Mouse (Mus musculus): ENCODE measurements around the gene Zfp975.
"Not testable (repeated sequence)": the region's sequence is repeated elsewhere in the genome, so short reads cannot be mapped to it uniquely, and the experiment has no call there.

Zfp975 gene

GRCm38 (mm10) chr7:42692362-42693158 lies at the start of gene Zfp975:
Zfp975 (minus strand) TSS chr7:42692742.
- DNase-seq (ENCODE audit: low spot score) = peak; percentile 67

GRCm38 (mm10) chr7:42738536-42739210 lies 46.1 kb upstream of the Zfp975 start:
- DNase-seq (ENCODE audit: low spot score) = no peak

- DNase-seq (ENCODE audit: low spot score) = not testable (repeated sequence)
Measured at GRCm38 (mm10) chr7:42726917-42727316, 34.4 kb upstream of the Zfp975 start, which contains the start of gene Gm17067. Gm17067 (minus strand) TSS chr7:42727017.

GRCm38 (mm10) chr7:42693251-42693650 lies 709 bp upstream of the Zfp975 start:
- peak; percentile 7 for DNase-seq (ENCODE audit: low spot score)

- not testable (repeated sequence) for DNase-seq (ENCODE audit: low spot score)
Measured at GRCm38 (mm10) chr7:42680081-42680480, 12.5 kb downstream of the Zfp975 start.

GRCm38 (mm10) chr7:42679646-42680045 lies 12.9 kb downstream of the Zfp975 start:
- DNase-seq (ENCODE audit: low spot score) = not testable (repeated sequence)

- not testable (repeated sequence) for DNase-seq (ENCODE audit: low spot score)
Measured at GRCm38 (mm10) chr7:42660140-42660539, 32.4 kb downstream of the Zfp975 start.

- DNase-seq (ENCODE audit: low spot score) = not testable (repeated sequence)
Measured at GRCm38 (mm10) chr7:42655211-42655610, 37.3 kb downstream of the Zfp975 start.

- DNase-seq (ENCODE audit: low spot score) = not testable (repeated sequence)
Measured at GRCm38 (mm10) chr7:42643120-42643620, 49.4 kb downstream of the Zfp975 start.

- peak; percentile 47 for DNase-seq (ENCODE audit: low spot score)
Measured at GRCm38 (mm10) chr7:42642152-42643115, 50.1 kb downstream of the Zfp975 start, which contains the start of gene Zfp976. Zfp976 (minus strand) TSS chr7:42642588.

GRCm38 (mm10) chr7:42631031-42631430 lies 61.5 kb downstream of the Zfp975 start:
- DNase-seq (ENCODE audit: low spot score) = not testable (repeated sequence)

All from ovary, postnatal 14 days (tissue).